Mouse (Mus musculus) ES-Bruce4 (cell line): ENCODE data around the gene Lats1. TPM values are rescaled to one million over a fixed set of nuclear protein-coding genes. Genes with fewer than 3 reads are reported as not detected.

ENCODE experiments used
- H3K27ac ChIP-seq: 2 replicates; pipeline ENCODE4 v1.5.1; 2012; ENCODE audit warnings: low read length, inconsistent platforms; ENCODE audit not compliant: insufficient read depth
- H3K27me3 ChIP-seq: 2 replicates; pipeline ENCODE4 v1.6.1; 2012; ENCODE audit warnings: mild to moderate bottlenecking, low read length, inconsistent platforms; ENCODE audit not compliant: control insufficient read depth, poor library complexity, insufficient read depth, severe bottlenecking
- H3K36me3 ChIP-seq: 2 replicates; pipeline ENCODE4 v1.6.1; 2012; ENCODE audit warnings: inconsistent platforms, mild to moderate bottlenecking, low read length, moderate library complexity; ENCODE audit not compliant: control insufficient read depth, poor library complexity, insufficient read depth, severe bottlenecking
- H3K4me1 ChIP-seq: one replicate; pipeline ENCODE4 v1.8.1; 2011; ENCODE audit warnings: low read length; ENCODE audit not compliant: control insufficient read depth, insufficient read depth
- H3K4me3 ChIP-seq: 2 replicates; pipeline ENCODE4 v1.5.1; 2011; ENCODE audit warnings: low read depth, mild to moderate bottlenecking, low read length
- H3K9ac ChIP-seq: 2 replicates; pipeline ENCODE4 v1.6.1; 2012; ENCODE audit warnings: low read depth, mild to moderate bottlenecking, inconsistent platforms; ENCODE audit not compliant: poor library complexity, severe bottlenecking
- H3K9me3 ChIP-seq: replicated peaks from 2 replicates; pipeline ENCODE4 v1.6.1; 2012; ENCODE audit warnings: mild to moderate bottlenecking, low read length, inconsistent platforms; ENCODE audit not compliant: control insufficient read depth, poor library complexity, insufficient read depth, severe bottlenecking
- CTCF ChIP-seq: IDR thresholded peaks from one replicate; pipeline ENCODE4 v1.8.1; 2011; ENCODE audit warnings: low read depth, low read length
- EP300 ChIP-seq: IDR thresholded peaks from 2 replicates; pipeline ENCODE4 v1.6.1; 2011; ENCODE audit warnings: low read depth, low read length; ENCODE audit not compliant: insufficient read depth
- POLR2A ChIP-seq: IDR thresholded peaks from one replicate; pipeline ENCODE4 v1.8.1; 2011; ENCODE audit warnings: low read length; ENCODE audit not compliant: insufficient read depth
- polyA plus RNA-seq: library from polyadenylated mRNA; stranded (reverse); fragments of >200 nt; gene quantifications from 2 replicates; pipeline ENCODE4 v1.2.4, GENCODE M21; 2011; ENCODE audit warnings: low read depth; ENCODE audit not compliant: missing spikeins, insufficient read depth, insufficient read length

The Lats1 gene
- polyA plus RNA-seq, 1 experiment, result 22.0 TPM

- Histone ChIP-seq H3K27ac (no peak overlapping the region), H3K36me3 (peaks cover 20% of the 10 kb centered on the region), H3K27me3 (no peaks in the 10 kb centered on the region), H3K9ac (no peak overlapping the region), H3K9me3 (no peaks in the 10 kb centered on the region), H3K4me3 (no peak overlapping the region), H3K4me1 (no peaks in the 10 kb centered on the region)
- no peak for TF ChIP-seq CTCF
- TF ChIP-seq POLR2A, result no peak
- no peak for TF ChIP-seq EP300
Measured at GRCm38 (mm10) chr10:7710121-7710520, 29.1 kb downstream of the Lats1 start.

- H3K36me3 ChIP-seq, result peaks cover 17% of the 10 kb centered on the region
- H3K27me3 ChIP-seq, result no peaks in the 10 kb centered on the region
Measured at GRCm38 (mm10) chr10:7712506-7712905, 31.5 kb downstream of the Lats1 start.

GRCm38 (mm10) chr10:7715056-7715455 is 34.0 kb downstream of the Lats1 start:
- Histone ChIP-seq H3K27me3 (no peaks in the 10 kb centered on the region), H3K27ac (peak overlapping the region; percentile 66), H3K36me3 (peaks cover 17% of the 10 kb centered on the region), H3K9ac (no peak overlapping the region), H3K9me3 (no peaks in the 10 kb centered on the region), H3K4me3 (no peak overlapping the region), H3K4me1 (no peaks in the 10 kb centered on the region)
- TF ChIP-seq EP300 (0 out of 2 replicates have a peak, but pooled peaks have one; percentile 28), POLR2A (no peak), CTCF (no peak)

More at GRCm38 (mm10) chr10:7712506-7712905, 31.5 kb downstream of the Lats1 start:
- Histone ChIP-seq H3K4me3 (no peak overlapping the region), H3K27ac (no peak overlapping the region), H3K9ac (no peak overlapping the region), H3K4me1 (no peaks in the 10 kb centered on the region), H3K9me3 (no peaks in the 10 kb centered on the region)
- TF ChIP-seq CTCF (no peak), POLR2A (no peak), EP300 (no peak)

GRCm38 (mm10) chr10:7725751-7726500 is 44.9 kb downstream of the Lats1 start, which contains the start of gene Katna1:
Katna1 (plus strand) TSS chr10:7726000.
- Histone ChIP-seq H3K27ac (no peak within 1 kb of the TSS), H3K9ac (peak within 1 kb of the TSS; percentile 72), H3K9me3 (no peaks in the 10 kb centered on the region), H3K4me3 (peak within 1 kb of the TSS; percentile 89), H3K36me3 (no peaks in the 10 kb centered on the region), H3K4me1 (no peaks in the 10 kb centered on the region), H3K27me3 (no peaks in the 10 kb centered on the region)
- TF ChIP-seq POLR2A, result peak; percentile 46
- TF ChIP-seq EP300, result no peak
- TF ChIP-seq CTCF, result no peak

GRCm38 (mm10) chr10:7726501-7726812 is 45.4 kb downstream of the Lats1 start:
- Histone ChIP-seq H3K27ac (no peak overlapping the region), H3K9ac (peak overlapping the region; percentile 72), H3K4me1 (no peaks in the 10 kb centered on the region), H3K4me3 (peak overlapping the region; percentile 89), H3K9me3 (no peaks in the 10 kb centered on the region), H3K27me3 (no peaks in the 10 kb centered on the region), H3K36me3 (no peaks in the 10 kb centered on the region)
- no peak for TF ChIP-seq CTCF
- no peak for TF ChIP-seq EP300
- no peak for TF ChIP-seq POLR2A

- no peak overlapping the region for H3K27ac ChIP-seq
- peak overlapping the region; percentile 72 for H3K9ac ChIP-seq
- H3K27me3 ChIP-seq, result no peaks in the 10 kb centered on the region
- H3K4me1 ChIP-seq, result no peaks in the 10 kb centered on the region
- no peaks in the 10 kb centered on the region for H3K9me3 ChIP-seq
- TF ChIP-seq CTCF (no peak), EP300 (no peak), POLR2A (no peak)
- H3K36me3 ChIP-seq, result no peaks in the 10 kb centered on the region
- H3K4me3 ChIP-seq, result peak overlapping the region; percentile 12; the same call in 1 of the 2 replicates
Measured at GRCm38 (mm10) chr10:7727011-7727410, 46.0 kb downstream of the Lats1 start.
